Mouse (Mus musculus) neural tube, embryonic 15.5 days (tissue): ENCODE measurements at regions not wholly inside any gene's neighbourhood (a gene's known extent, or its start where the extent isn't known, plus 50 kb on each side); places are given as distances from the start of the nearest gene placed in this dataset.

Experiments used
- ATAC-seq: fragments of 200-750 bp; cut with Nextera tagmentation; 2 replicates; pipeline ENCODE4 v1.8.0; 2017; ENCODE audit warnings: mild to moderate bottlenecking, moderate TSS enrichment, moderate library complexity; ENCODE audit not compliant: low FRiP score
- H3K27ac ChIP-seq: fragments of 300-500 bp; sonication (generic); replicated peaks from 2 replicates; pipeline ENCODE4 v1.5.1; 2015; ENCODE audit warnings: mild to moderate bottlenecking, inconsistent platforms
- H3K27me3 ChIP-seq: fragments of 300-500 bp; sonication (generic); replicated peaks from 2 replicates; pipeline ENCODE4 v1.6.1; 2015; ENCODE audit warnings: inconsistent platforms
- H3K36me3 ChIP-seq: fragments of 300-500 bp; sonication (generic); 2 replicates; pipeline ENCODE4 v1.6.1; 2015; ENCODE audit warnings: inconsistent platforms
- H3K4me1 ChIP-seq: fragments of 300-500 bp; sonication (generic); 2 replicates; pipeline ENCODE4 v1.6.1; 2015; ENCODE audit warnings: inconsistent platforms
- H3K4me2 ChIP-seq: fragments of 300-500 bp; sonication (generic); 2 replicates; pipeline ENCODE4 v1.6.1; 2015; ENCODE audit warnings: inconsistent platforms, mild to moderate bottlenecking, moderate library complexity
- H3K4me3 ChIP-seq: fragments of 300-500 bp; sonication (generic); replicated peaks from 2 replicates; pipeline ENCODE4 v1.5.1; 2015; ENCODE audit warnings: mild to moderate bottlenecking, inconsistent platforms
- H3K9ac ChIP-seq: fragments of 300-500 bp; sonication (generic); replicated peaks from 2 replicates; pipeline ENCODE4 v1.6.1; 2015; ENCODE audit warnings: mild to moderate bottlenecking, inconsistent platforms
- H3K9me3 ChIP-seq: fragments of 300-500 bp; sonication (generic); replicated peaks from 2 replicates; pipeline ENCODE4 v1.6.1; 2016; ENCODE audit warnings: inconsistent platforms
- WGBS: fragments of 180-500 bp; shearing (Covaris S2); methylation state at CpG from one replicate; pipeline ENCODE4 v1.1.7; 2015; ENCODE audit warnings: mixed read lengths; 5-methylcytosine and 5-hydroxymethylcytosine counted together

GRCm38 (mm10) chr13:99052076-99052475 lies 67.7 kb upstream of the 1700024P04Rik start:
- H3K9me3 ChIP-seq = no peaks in the 10 kb centered on the region
- ATAC-seq = no peak
- H3K9ac ChIP-seq = no peak overlapping the region
- no peak overlapping the region for H3K4me2 ChIP-seq
- peaks cover 15% of the 10 kb centered on the region for H3K4me1 ChIP-seq
- no peak overlapping the region for H3K4me3 ChIP-seq
- H3K27ac ChIP-seq = no peak overlapping the region
- 87% methylated on average over 1 of the region's 1 CpGs for WGBS
- no peaks in the 10 kb centered on the region for H3K27me3 ChIP-seq
- H3K36me3 ChIP-seq = no peaks in the 10 kb centered on the region

GRCm38 (mm10) chr13:99049699-99050098 lies 65.3 kb upstream of the 1700024P04Rik start:
- Histone ChIP-seq H3K27ac (no peak overlapping the region), H3K36me3 (no peaks in the 10 kb centered on the region), H3K9me3 (no peaks in the 10 kb centered on the region), H3K27me3 (no peaks in the 10 kb centered on the region), H3K4me3 (no peak overlapping the region), H3K4me2 (no peak overlapping the region), H3K4me1 (no peaks in the 10 kb centered on the region), H3K9ac (no peak overlapping the region)
- no peak for ATAC-seq
- WGBS = 54% methylated on average over 4 of the region's 4 CpGs

DNA sequence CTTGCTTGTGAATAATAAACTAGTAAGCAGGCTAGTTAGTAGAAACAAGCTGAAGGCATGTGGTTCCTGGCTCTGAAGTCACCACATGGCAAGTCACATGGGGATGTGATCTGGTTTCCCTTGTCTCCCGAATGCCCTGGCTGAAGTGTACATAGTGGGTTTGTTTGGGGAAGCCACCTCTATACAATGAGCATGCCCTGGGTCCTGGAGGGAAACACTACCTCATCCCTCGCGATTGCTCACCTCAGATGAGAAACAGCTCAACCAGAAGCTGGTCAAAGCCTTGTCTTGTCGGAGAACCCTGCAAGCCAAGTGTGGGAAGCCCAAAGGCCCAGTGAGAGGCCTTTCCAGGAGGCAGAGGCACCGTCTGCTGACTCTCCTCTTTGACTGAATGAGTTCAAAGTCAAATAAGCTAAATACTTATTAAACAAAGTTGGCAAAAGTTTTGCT lies 64.3 kb upstream of the 1700024P04Rik start:
- Histone ChIP-seq H3K27me3 (no peaks in the 10 kb centered on the region), H3K9me3 (no peaks in the 10 kb centered on the region), H3K9ac (no peak overlapping the region), H3K4me3 (no peak overlapping the region), H3K4me1 (no peaks in the 10 kb centered on the region), H3K4me2 (no peak overlapping the region), H3K27ac (no peak overlapping the region), H3K36me3 (no peaks in the 10 kb centered on the region)
- WGBS = 87% methylated on average over 5 of the region's 5 CpGs
- ATAC-seq = no peak

DNA sequence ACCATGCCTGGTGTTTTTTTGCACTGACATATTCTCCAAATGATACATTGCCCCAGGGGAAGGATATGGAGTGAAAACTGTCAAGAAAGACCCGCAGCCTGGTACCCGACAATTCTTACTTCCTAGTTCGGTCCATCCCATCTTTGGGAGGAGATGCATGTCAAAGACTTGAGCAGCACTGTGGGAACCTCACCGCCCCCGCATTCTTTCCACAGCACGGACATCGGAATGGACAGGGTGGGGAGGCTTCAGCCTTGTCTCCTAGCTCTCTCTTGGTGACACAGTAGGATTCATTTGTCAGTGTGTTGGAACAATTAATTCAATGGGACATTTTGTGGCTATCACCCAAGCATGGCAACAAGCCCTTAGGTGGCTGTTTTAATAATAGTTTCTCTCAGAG lies 62.9 kb upstream of the 1700024P04Rik start:
- Histone ChIP-seq H3K4me3 (no peak overlapping the region), H3K9ac (no peak overlapping the region), H3K27ac (no peak overlapping the region), H3K9me3 (no peaks in the 10 kb centered on the region), H3K4me1 (no peaks in the 10 kb centered on the region), H3K4me2 (no peak overlapping the region), H3K27me3 (no peaks in the 10 kb centered on the region), H3K36me3 (no peaks in the 10 kb centered on the region)
- ATAC-seq = no peak
- 78% methylated on average over 7 of the region's 7 CpGs for WGBS

DNA sequence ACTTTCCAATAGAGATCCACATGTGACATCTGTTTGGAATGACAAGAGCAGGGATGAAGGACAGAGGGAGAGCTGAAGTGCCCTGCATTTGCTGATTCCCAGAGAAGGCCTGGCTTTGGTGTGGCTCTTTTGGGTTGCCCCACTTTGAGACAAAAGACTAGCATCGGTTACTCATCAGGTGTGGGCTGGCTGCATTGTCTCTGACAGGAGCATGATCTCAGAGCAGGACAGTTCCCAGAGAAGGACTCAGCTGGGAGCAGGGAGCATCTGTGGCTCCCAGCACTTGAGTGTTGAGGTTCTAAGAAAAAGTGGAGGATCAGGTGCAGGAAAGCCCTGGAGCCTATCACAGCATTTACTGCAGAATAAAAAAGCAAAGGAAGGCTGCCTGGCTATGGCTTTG lies 62.4 kb upstream of the 1700024P04Rik start:
- H3K27ac ChIP-seq = no peak overlapping the region
- H3K9ac ChIP-seq = no peak overlapping the region
- no peak overlapping the region for H3K4me3 ChIP-seq
- H3K36me3 ChIP-seq = no peaks in the 10 kb centered on the region
- WGBS = 88% methylated on average over 1 of the region's 1 CpGs
- H3K27me3 ChIP-seq = no peaks in the 10 kb centered on the region
- no peak overlapping the region for H3K4me2 ChIP-seq
- ATAC-seq = no peak
- no peaks in the 10 kb centered on the region for H3K9me3 ChIP-seq
- no peaks in the 10 kb centered on the region for H3K4me1 ChIP-seq

- Histone ChIP-seq H3K27me3 (no peaks in the 10 kb centered on the region), H3K36me3 (no peaks in the 10 kb centered on the region), H3K4me2 (no peak overlapping the region), H3K27ac (no peak overlapping the region), H3K4me3 (no peak overlapping the region), H3K4me1 (no peaks in the 10 kb centered on the region), H3K9ac (no peak overlapping the region), H3K9me3 (no peaks in the 10 kb centered on the region)
- 95% methylated on average over 6 of the region's 6 CpGs for WGBS
- no peak for ATAC-seq
These were observed 57.7 kb upstream of the 1700024P04Rik start for GRCm38 (mm10) chr13:99042086-99042485.

GRCm38 (mm10) chr13:99041256-99041655 lies 56.9 kb upstream of the 1700024P04Rik start:
- Histone ChIP-seq H3K36me3 (no peaks in the 10 kb centered on the region), H3K4me1 (peaks cover 2% of the 10 kb centered on the region; the same call in 1 of the 2 replicates), H3K9me3 (no peaks in the 10 kb centered on the region), H3K4me3 (no peak overlapping the region), H3K27me3 (no peaks in the 10 kb centered on the region), H3K27ac (no peak overlapping the region), H3K9ac (no peak overlapping the region), H3K4me2 (no peak overlapping the region)
- ATAC-seq = no peak
- WGBS = 92% methylated on average over 6 of the region's 6 CpGs

GRCm38 (mm10) chr13:99040846-99041245 lies 56.5 kb upstream of the 1700024P04Rik start:
- Histone ChIP-seq H3K36me3 (no peaks in the 10 kb centered on the region), H3K27me3 (no peaks in the 10 kb centered on the region), H3K4me1 (peaks cover 3% of the 10 kb centered on the region; the same call in 1 of the 2 replicates), H3K27ac (no peak overlapping the region), H3K9me3 (no peaks in the 10 kb centered on the region), H3K4me3 (no peak overlapping the region), H3K4me2 (no peak overlapping the region), H3K9ac (no peak overlapping the region)
- 98% methylated on average over 6 of the region's 6 CpGs for WGBS
- no peak for ATAC-seq

DNA sequence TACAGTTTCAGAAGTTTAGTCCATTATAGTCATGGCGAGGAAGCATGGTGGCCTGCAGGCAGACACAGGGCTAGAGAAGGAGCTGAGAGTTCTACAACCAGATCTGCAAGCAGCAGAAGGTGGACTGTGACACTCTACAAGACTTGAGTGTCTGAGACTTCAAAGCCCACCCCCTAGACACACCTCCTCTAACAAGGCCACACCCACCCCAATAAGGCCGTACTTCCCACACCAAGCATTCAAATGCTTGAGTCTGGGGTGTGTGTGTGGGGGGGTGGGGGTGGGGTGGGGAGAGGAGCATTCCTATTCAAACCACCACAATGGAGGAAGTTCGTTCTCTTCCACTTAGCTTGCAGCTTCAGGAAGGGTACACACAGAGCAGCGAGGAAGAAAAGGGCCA lies 55.8 kb upstream of the 1700024P04Rik start:
- no peak overlapping the region for H3K4me3 ChIP-seq
- no peak overlapping the region for H3K9ac ChIP-seq
- no peaks in the 10 kb centered on the region for H3K9me3 ChIP-seq
- H3K27me3 ChIP-seq = no peaks in the 10 kb centered on the region
- ATAC-seq = no peak
- H3K27ac ChIP-seq = no peak overlapping the region
- 65% methylated on average over 4 of the region's 4 CpGs for WGBS
- H3K36me3 ChIP-seq = no peaks in the 10 kb centered on the region
- no peak overlapping the region for H3K4me2 ChIP-seq
- peaks cover 3% of the 10 kb centered on the region; the same call in 1 of the 2 replicates for H3K4me1 ChIP-seq

GRCm38 (mm10) chr13:99039063-99039385 lies 54.7 kb upstream of the 1700024P04Rik start:
- H3K36me3 ChIP-seq = no peaks in the 10 kb centered on the region
- peaks cover 3% of the 10 kb centered on the region; the same call in 1 of the 2 replicates for H3K4me1 ChIP-seq
- H3K9ac ChIP-seq = no peak overlapping the region
- H3K27ac ChIP-seq = no peak overlapping the region
- no peak for ATAC-seq
- H3K27me3 ChIP-seq = no peaks in the 10 kb centered on the region
- WGBS = 93% methylated on average over 7 of the region's 7 CpGs
- H3K4me3 ChIP-seq = no peak overlapping the region
- H3K9me3 ChIP-seq = no peaks in the 10 kb centered on the region
- no peak overlapping the region for H3K4me2 ChIP-seq

DNA sequence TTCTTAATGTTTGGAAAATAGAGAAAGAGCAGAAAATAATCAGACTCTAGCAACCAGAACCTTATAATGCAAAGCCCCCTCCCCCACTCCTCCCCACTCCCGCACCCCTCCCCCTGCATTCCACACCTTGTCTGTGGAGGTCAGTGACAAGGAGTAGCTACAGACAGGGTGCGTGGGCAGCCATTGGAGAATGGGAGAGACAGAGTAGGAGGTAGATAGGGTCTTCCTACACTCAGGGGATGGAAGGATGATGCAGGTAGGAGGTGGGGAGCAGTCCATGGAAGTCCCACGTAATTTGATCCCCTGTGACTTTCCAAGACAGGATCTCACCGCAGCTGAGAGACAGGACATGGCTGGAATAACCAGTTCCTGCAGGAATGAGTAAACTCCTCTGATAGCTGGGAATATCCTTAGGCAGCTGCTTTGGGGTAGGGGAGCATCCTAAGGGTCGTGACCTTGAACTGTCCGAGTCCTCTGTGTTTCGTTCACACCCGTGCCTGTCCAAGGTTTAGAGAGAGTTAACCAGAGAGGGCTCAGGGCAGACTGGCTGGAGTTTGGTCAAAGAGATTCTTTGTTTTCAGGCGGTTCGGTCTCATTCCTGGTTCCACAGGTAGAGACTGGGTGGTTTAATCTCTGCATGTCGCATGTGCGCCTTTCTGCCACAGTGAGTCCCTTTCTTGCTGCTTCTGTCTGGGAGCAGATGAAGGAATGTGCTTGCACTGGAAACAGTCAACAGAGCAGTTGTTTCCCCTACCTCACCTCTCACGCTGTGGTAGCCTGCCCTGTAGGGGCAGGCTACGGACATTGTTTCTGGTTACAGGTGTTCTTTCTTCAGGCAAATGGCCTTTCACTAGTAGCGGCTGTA lies 54.1 kb upstream of the 1700024P04Rik start:
- WGBS = 69% methylated on average over 15 of the region's 15 CpGs
- Histone ChIP-seq H3K9ac (no peak overlapping the region), H3K4me2 (no peak overlapping the region), H3K36me3 (no peaks in the 10 kb centered on the region), H3K9me3 (no peaks in the 10 kb centered on the region), H3K4me3 (no peak overlapping the region), H3K27me3 (no peaks in the 10 kb centered on the region), H3K27ac (no peak overlapping the region), H3K4me1 (peaks cover 6% of the 10 kb centered on the region)
- ATAC-seq = no peak

GRCm38 (mm10) chr13:99037131-99037530 lies 52.8 kb upstream of the 1700024P04Rik start:
- ATAC-seq = no peak
- Histone ChIP-seq H3K36me3 (no peaks in the 10 kb centered on the region), H3K9ac (no peak overlapping the region), H3K27ac (no peak overlapping the region), H3K9me3 (no peaks in the 10 kb centered on the region), H3K4me3 (no peak overlapping the region), H3K27me3 (no peaks in the 10 kb centered on the region), H3K4me2 (no peak overlapping the region), H3K4me1 (peaks cover 12% of the 10 kb centered on the region)
- 95% methylated on average over 4 of the region's 4 CpGs for WGBS
